Mouse (Mus musculus) MEL (cell line): Measurements from ENCODE around the gene Tbx20. TPM values are rescaled to one million over a fixed set of nuclear protein-coding genes. Genes with fewer than 3 reads are reported as not detected.

Experiments used
- DNase-seq: peaks from one replicate; pipeline ENCODE4 v3.0.0; 2011; ENCODE audit warnings: low read depth, low spot score
- H3K27ac ChIP-seq: 2 replicates; pipeline ENCODE4 v1.5.1; 2012; ENCODE audit warnings: low read depth, mild to moderate bottlenecking, control low read depth, low read length, moderate library complexity; ENCODE audit not compliant: control insufficient read depth
- H3K27me3 ChIP-seq, 2 experiments: fragments of 150-350 bp in 1 of 2; sonication (generic) in 1 of 2; 2 replicates each; pipeline ENCODE4 v1.6.1; 2012; ENCODE audit warnings: low read length in 2 of 2, mild to moderate bottlenecking in 2 of 2, improper control_type of control experiment in 1 of 2, moderate library complexity in 1 of 2; ENCODE audit not compliant: insufficient read depth in 2 of 2, control insufficient read depth in 1 of 2
- H3K36me3 ChIP-seq, 2 experiments: 2 replicates each; pipeline ENCODE4 v1.6.1; 2012 to 2014; ENCODE audit warnings: low read length in 2 of 2, improper control_type of control experiment in 1 of 2, inconsistent platforms in 1 of 2, mild to moderate bottlenecking in 1 of 2; ENCODE audit not compliant: insufficient read depth in 2 of 2, control insufficient read depth in 1 of 2
- H3K4me1 ChIP-seq, 2 experiments: fragments of 150-350 bp in 1 of 2; sonication (generic) in 1 of 2; 2 replicates each; pipeline ENCODE4 v1.6.1; 2012; ENCODE audit warnings: low read length in 2 of 2, improper control_type of control experiment in 1 of 2, mild to moderate bottlenecking in 1 of 2; ENCODE audit not compliant: insufficient read depth in 2 of 2, control insufficient read depth in 1 of 2
- H3K4me3 ChIP-seq, 2 experiments: fragments of 150-350 bp in 1 of 2; sonication (generic) in 1 of 2; 2 replicates each; pipeline ENCODE4 v1.5.1; 2012; ENCODE audit warnings: low read depth in 2 of 2, low read length in 2 of 2, mild to moderate bottlenecking in 2 of 2, moderate library complexity in 2 of 2, control low read depth in 1 of 2, improper control_type of control experiment in 1 of 2; ENCODE audit not compliant: control insufficient read depth in 1 of 2, insufficient read depth in 1 of 2
- H3K79me2 ChIP-seq: 2 replicates; pipeline ENCODE4 v1.6.1; 2012; ENCODE audit warnings: mild to moderate bottlenecking, low read length, moderate library complexity; ENCODE audit not compliant: control insufficient read depth, poor library complexity, insufficient read depth
- H3K9ac ChIP-seq: 2 replicates; pipeline ENCODE4 v1.6.1; 2012; ENCODE audit warnings: low read depth, mild to moderate bottlenecking, control low read depth, low read length, moderate library complexity; ENCODE audit not compliant: control insufficient read depth, poor library complexity, severe bottlenecking
- H3K9me3 ChIP-seq: fragments of 150-350 bp; sonication (generic); replicated peaks from 2 replicates; pipeline ENCODE4 v1.6.1; 2012; ENCODE audit warnings: mild to moderate bottlenecking, low read length, improper control_type of control experiment, moderate library complexity; ENCODE audit not compliant: insufficient read depth
- CHD1 ChIP-seq: IDR thresholded peaks from 2 replicates; pipeline ENCODE4 v1.6.1; 2012; ENCODE audit warnings: low read depth, mild to moderate bottlenecking, inconsistent platforms, low read length, improper control_type of control experiment
- E2F4 ChIP-seq: IDR thresholded peaks from 2 replicates; pipeline ENCODE4 v1.6.1; 2011; ENCODE audit warnings: low read depth, low read length, improper control_type of control experiment, borderline replicate concordance
- ELF1 ChIP-seq: IDR thresholded peaks from 2 replicates; pipeline ENCODE4 v1.6.1; 2014; ENCODE audit warnings: low read depth, mild to moderate bottlenecking, inconsistent platforms, low read length, improper control_type of control experiment, moderate library complexity
- EP300 ChIP-seq, 2 experiments: IDR thresholded peaks; 2 replicates each; pipeline ENCODE4 v1.6.1; 2011; ENCODE audit warnings: improper control_type of control experiment in 2 of 2, low read length in 2 of 2, low read depth in 1 of 2, mild to moderate bottlenecking in 1 of 2
- GABPA ChIP-seq: IDR thresholded peaks from 2 replicates; pipeline ENCODE4 v1.6.1; 2012; ENCODE audit warnings: low read depth, mild to moderate bottlenecking, inconsistent platforms, low read length, improper control_type of control experiment, moderate library complexity
- GATA1 ChIP-seq: IDR thresholded peaks from 2 replicates; pipeline ENCODE4 v1.6.1; 2011; ENCODE audit warnings: low read depth, low read length, improper control_type of control experiment
- JUND ChIP-seq: IDR thresholded peaks from 2 replicates; pipeline ENCODE4 v1.6.1; 2011; ENCODE audit warnings: low read depth, mild to moderate bottlenecking, improper control_type of control experiment, low read length
- MAFK ChIP-seq: IDR thresholded peaks from 2 replicates; pipeline ENCODE4 v1.6.1; 2011; ENCODE audit warnings: low read depth, mild to moderate bottlenecking, low read length, improper control_type of control experiment, borderline replicate concordance
- MAX ChIP-seq: IDR thresholded peaks from 2 replicates; pipeline ENCODE4 v1.6.1; 2011; ENCODE audit warnings: low read length, improper control_type of control experiment
- MEF2A ChIP-seq: IDR thresholded peaks from 2 replicates; pipeline ENCODE4 v1.6.1; 2014; ENCODE audit warnings: low read depth, mild to moderate bottlenecking, inconsistent platforms, low read length, improper control_type of control experiment; ENCODE audit not compliant: poor library complexity, insufficient replicate concordance, severe bottlenecking; ENCODE audit errors: extremely low read depth
- MXI1 ChIP-seq: IDR thresholded peaks from 2 replicates; pipeline ENCODE4 v1.6.1; 2011; ENCODE audit warnings: mild to moderate bottlenecking, low read depth, low read length, improper control_type of control experiment
- MYB ChIP-seq: IDR thresholded peaks from 2 replicates; pipeline ENCODE4 v1.6.1; 2011; ENCODE audit warnings: mild to moderate bottlenecking, low read depth, low read length, improper control_type of control experiment
- NELFE ChIP-seq: IDR thresholded peaks from 2 replicates; pipeline ENCODE4 v1.6.1; 2011; ENCODE audit warnings: low read depth, low read length, improper control_type of control experiment
- NRF1 ChIP-seq: IDR thresholded peaks from 2 replicates; pipeline ENCODE4 v1.6.1; 2014; ENCODE audit warnings: low read depth, mild to moderate bottlenecking, inconsistent platforms, low read length, improper control_type of control experiment, moderate library complexity; ENCODE audit not compliant: poor library complexity, insufficient read depth, severe bottlenecking
- POLR2A ChIP-seq, 2 experiments: IDR thresholded peaks; 2 replicates each; pipeline ENCODE4 v1.6.1; 2011 to 2012; ENCODE audit warnings: low read length in 2 of 2, mild to moderate bottlenecking in 2 of 2, control low read depth in 1 of 2, improper control_type of control experiment in 1 of 2, low read depth in 1 of 2, moderate library complexity in 1 of 2; ENCODE audit not compliant: control insufficient read depth in 1 of 2, insufficient read depth in 1 of 2, poor library complexity in 1 of 2
- POLR2AphosphoS5 ChIP-seq: IDR thresholded peaks from 2 replicates; pipeline ENCODE4 v1.6.1; 2012; ENCODE audit warnings: low read depth, borderline replicate concordance, mild to moderate bottlenecking, inconsistent platforms, low read length, moderate library complexity, mixed read lengths
- RAD21 ChIP-seq: IDR thresholded peaks from 2 replicates; pipeline ENCODE4 v1.6.1; 2011; ENCODE audit warnings: mild to moderate bottlenecking, low read depth, low read length, improper control_type of control experiment
- SIN3A ChIP-seq: IDR thresholded peaks from 2 replicates; pipeline ENCODE4 v1.6.1; 2012; ENCODE audit warnings: low read length, improper control_type of control experiment, inconsistent platforms
- SMC3 ChIP-seq: IDR thresholded peaks from 2 replicates; pipeline ENCODE4 v1.6.1; 2011; ENCODE audit warnings: low read depth, low read length, improper control_type of control experiment
- TAL1 ChIP-seq: IDR thresholded peaks from 2 replicates; pipeline ENCODE4 v1.6.1; 2012; ENCODE audit warnings: mild to moderate bottlenecking, inconsistent platforms, low read length, moderate library complexity, mixed read lengths
- TBP ChIP-seq: IDR thresholded peaks from 2 replicates; pipeline ENCODE4 v1.8.0; 2011; ENCODE audit warnings: low read depth, low read length, improper control_type of control experiment
- TCF12 ChIP-seq: IDR thresholded peaks from 2 replicates; pipeline ENCODE4 v1.6.1; 2014; ENCODE audit warnings: low read depth, mild to moderate bottlenecking, inconsistent platforms, low read length, improper control_type of control experiment, moderate library complexity
- UBTF ChIP-seq: IDR thresholded peaks from 2 replicates; pipeline ENCODE4 v1.6.1; 2012; ENCODE audit warnings: low read depth, mild to moderate bottlenecking, inconsistent platforms, low read length, improper control_type of control experiment, moderate library complexity, borderline replicate concordance; ENCODE audit not compliant: insufficient read depth
- USF2 ChIP-seq, 2 experiments: IDR thresholded peaks; 2 replicates each; pipeline ENCODE4 v1.6.1; 2011 to 2012; ENCODE audit warnings: improper control_type of control experiment in 2 of 2, low read length in 2 of 2, borderline replicate concordance in 1 of 2, inconsistent platforms in 1 of 2, low read depth in 1 of 2, mild to moderate bottlenecking in 1 of 2; ENCODE audit not compliant: insufficient read depth in 1 of 2
- ZKSCAN1 ChIP-seq: IDR thresholded peaks from 2 replicates; pipeline ENCODE4 v1.6.1; 2012; ENCODE audit warnings: low read depth, mild to moderate bottlenecking, inconsistent platforms, low read length, improper control_type of control experiment, moderate library complexity
- polyA plus RNA-seq, 2 experiments: library from polyadenylated mRNA; stranded (reverse) in 1 of 2; unstranded in 1 of 2; fragments of >175 nt in 1 of 2; fragments of >200 nt in 1 of 2; gene quantifications; 2 replicates each; pipeline versions ENCODE4 v1.2.1 to v1.2.4; 2012; ENCODE audit warnings: low replicate concordance in 2 of 2, low read depth in 1 of 2; ENCODE audit not compliant: insufficient read length in 2 of 2, insufficient read depth in 1 of 2, missing spikeins in 1 of 2
- total RNA-seq: library from RNA; depleted of rRNA; stranded (reverse); fragments of 300-350 nt; gene quantifications from 2 replicates; pipeline ENCODE4 v1.2.3, GENCODE M21; 2012

Tbx20 gene
- total and polyA plus RNA-seq, 3 experiments = not detected

GRCm38 (mm10) chr9:24780391-24780928 is 6.4 kb upstream of the Tbx20 start:
- Histone ChIP-seq H3K36me3 (no peaks in the 10 kb centered on the region), H3K4me3 (no peak overlapping the region), H3K9ac (no peak overlapping the region), H3K27ac (no peak overlapping the region), H3K4me1 (no peaks in the 10 kb centered on the region), H3K79me2 (no peaks in the 10 kb centered on the region), H3K9me3 (no peaks in the 10 kb centered on the region), H3K27me3 (no peaks in the 10 kb centered on the region)
- no peak for TF ChIP-seq POLR2AphosphoS5
- no peak for TF ChIP-seq ZKSCAN1
- no peak for TF ChIP-seq MEF2A
- TF ChIP-seq ELF1 = no peak
- no peak for DNase-seq

- Histone ChIP-seq H3K27me3 (no peaks in the 10 kb centered on the region), H3K27ac (no peak overlapping the region), H3K4me1 (no peaks in the 10 kb centered on the region), H3K79me2 (no peaks in the 10 kb centered on the region), H3K9me3 (no peaks in the 10 kb centered on the region), H3K36me3 (no peaks in the 10 kb centered on the region), H3K4me3 (no peak overlapping the region), H3K9ac (no peak overlapping the region)
- no peak for DNase-seq
- TF ChIP-seq E2F4 = no peak
- TF ChIP-seq UBTF = no peak
- TF ChIP-seq EP300 (IDR thresholded peaks at IDR 0.05; ENCODE audit: low read depth in 1 of 2, low read length in 2 of 2) = no peak
- TF ChIP-seq POLR2AphosphoS5 = no peak
- no peak for TF ChIP-seq MAX
- no peak for TF ChIP-seq GATA1
- TF ChIP-seq TCF12 = no peak
- TF ChIP-seq POLR2A (IDR thresholded peaks at IDR 0.05; ENCODE audit: control insufficient read depth in 1 of 2, insufficient read depth in 1 of 2, low read depth in 1 of 2, low read length in 2 of 2, poor library complexity in 1 of 2) = no peak
- no peak for TF ChIP-seq RAD21
- TF ChIP-seq SMC3 = no peak
- TF ChIP-seq, all 39 proteins: peak for 0
These were observed 5.9 kb upstream of the Tbx20 start for GRCm38 (mm10) chr9:24779975-24780374.

GRCm38 (mm10) chr9:24778571-24778970 is 4.5 kb upstream of the Tbx20 start:
- Histone ChIP-seq H3K4me1 (no peaks in the 10 kb centered on the region), H3K27ac (no peak overlapping the region), H3K36me3 (no peaks in the 10 kb centered on the region), H3K27me3 (no peaks in the 10 kb centered on the region), H3K9ac (no peak overlapping the region), H3K9me3 (no peaks in the 10 kb centered on the region), H3K79me2 (no peaks in the 10 kb centered on the region), H3K4me3 (no peak overlapping the region)
- no peak for DNase-seq
- TF ChIP-seq SIN3A (no peak), TBP (no peak), JUND (no peak), POLR2AphosphoS5 (no peak), GABPA (no peak), USF2 (IDR thresholded peaks at IDR 0.05; ENCODE audit: borderline replicate concordance in 1 of 2, insufficient read depth in 1 of 2, low read depth in 1 of 2, low read length in 2 of 2) (no peak), MYB (no peak), NELFE (no peak), ELF1 (no peak), MXI1 (no peak), TCF12 (no peak), TAL1 (no peak), CHD1 (no peak), SMC3 (no peak), NRF1 (no peak), MAFK (no peak), RAD21 (no peak)
